8 mouse cellular contexts compared by ENCODE assay signal in the genomic region with DNA sequence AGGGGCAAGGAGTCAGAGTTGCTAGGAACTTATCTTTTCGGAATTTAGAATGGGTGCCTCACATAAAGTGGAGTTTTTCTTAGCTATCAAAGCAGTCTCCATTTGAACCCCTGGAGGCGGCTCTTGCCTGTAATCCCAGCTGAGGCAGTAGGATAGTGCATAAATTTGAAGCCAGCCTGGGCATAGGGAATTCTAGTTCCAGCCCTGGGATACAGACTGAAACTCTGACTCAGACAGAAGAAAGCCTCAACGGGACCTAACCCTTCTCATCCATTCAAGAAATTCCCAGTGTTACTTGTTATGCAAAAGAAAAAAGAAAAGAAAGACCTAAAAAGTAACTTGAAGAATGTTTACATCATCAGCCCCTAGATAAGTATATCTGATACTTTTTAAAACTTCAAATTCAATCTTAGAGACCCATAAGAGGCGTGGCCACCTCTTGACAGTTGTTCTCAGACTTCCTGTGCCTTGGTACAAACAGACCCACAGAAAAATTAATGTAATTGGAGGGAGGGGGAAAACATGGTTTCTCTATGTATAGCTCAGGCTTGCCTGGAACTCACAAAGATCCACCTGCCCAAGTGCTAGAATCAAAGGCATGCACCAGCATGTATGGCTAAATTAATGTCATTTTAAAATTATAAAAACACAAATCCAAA. TPM values are rescaled to one million over a fixed set of nuclear protein-coding genes. Genes with fewer than 3 reads are reported as not detected.
A peak's percentile ranks its signal among the peaks of the same experiment; 100 is the strongest.
DNase-seq lines count a peak whose midpoint lies in the region; ATAC-seq lines count a peak whose summit lies in the region.

No protein-coding gene starts in this region.

- DNase-seq in urinary bladder, postnatal 25 days (ENCODE audit: low spot score) = peak; percentile 5
- no peak for DNase-seq in urinary bladder, postnatal 4 days (ENCODE audit: low spot score in 2 of 2)
- DNase-seq in embryo, embryonic 9.5 days (ENCODE audit: extremely low spot score) = peak; percentile 24
- peak; percentile 4 to 14 for DNase-seq in heart, postnatal 14 days
- DNase-seq in limb, embryonic 10.5 days (ENCODE audit: low spot score) = no peak
- DNase-seq in ovary, postnatal 14 days (ENCODE audit: low spot score) = no peak
- DNase-seq in ovary, postnatal 36 days (ENCODE audit: low spot score) = no peak

- no peaks in the 10 kb centered on the region for H3K9me3 ChIP-seq in limb, embryonic 10.5 days (replicated peaks)
- H3K9me3 ChIP-seq in neural tube, embryonic 13.5 days = no peaks in the 10 kb centered on the region

- H3K4me2 ChIP-seq in neural tube, embryonic 13.5 days = peak overlapping the region; percentile 96

- WGBS in limb, embryonic 10.5 days = 25% methylated on average over 4 of the region's 4 CpGs
- 22% methylated on average over 4 of the region's 4 CpGs for WGBS in neural tube, embryonic 13.5 days

- ATAC-seq in neural tube, embryonic 13.5 days (ENCODE audit: low read depth) = no peak

- no peaks in the 10 kb centered on the region for H3K36me3 ChIP-seq in limb, embryonic 10.5 days
- no peaks in the 10 kb centered on the region for H3K36me3 ChIP-seq in neural tube, embryonic 13.5 days

- peaks cover 19% of the 10 kb centered on the region for H3K4me1 ChIP-seq in limb, embryonic 10.5 days
- H3K4me1 ChIP-seq in neural tube, embryonic 13.5 days (replicated peaks) = peaks cover 21% of the 10 kb centered on the region

- H3K4me3 ChIP-seq in limb, embryonic 10.5 days = peak overlapping the region; percentile 89
- H3K4me3 ChIP-seq in neural tube, embryonic 13.5 days = peak overlapping the region; percentile 97

- H3K9ac ChIP-seq in neural tube, embryonic 13.5 days = peak overlapping the region; percentile 95

- peak overlapping the region; percentile 89 for H3K27ac ChIP-seq in limb, embryonic 10.5 days
- peak overlapping the region; percentile 90 for H3K27ac ChIP-seq in neural tube, embryonic 13.5 days (replicated peaks)

- H3K27me3 ChIP-seq in limb, embryonic 10.5 days (ENCODE audit: low read depth, poor library complexity, severe bottlenecking) = no peaks in the 10 kb centered on the region
- no peaks in the 10 kb centered on the region for H3K27me3 ChIP-seq in neural tube, embryonic 13.5 days

- intact Hi-C loops in heart, postnatal 14 days (cut with DNase I) = no loop called here

RNA-seq across cellular contexts. Expression of gene Ublcp1, which starts 1.2 kb away (rescaled TPM):
- total RNA-seq in heart, postnatal 14 days (2021) = 10 to 100 TPM; 30.8 to 44.3 TPM
- polyA plus RNA-seq in limb, embryonic 10.5 days (2016; fragmentation: Nextera tagmentation; extraction: Ambion mirVana) = 75.3 and 84.8 TPM in 2 replicates
- polyA plus RNA-seq in neural tube, embryonic 13.5 days (2015; fragmentation: Nextera tagmentation; extraction: Ambion mirVana) = 65.7 and 74.4 TPM in 2 replicates

RNA-seq across cellular contexts. Expression of gene Rnf145, which starts 47.3 kb away (rescaled TPM):
- 10 to 100 TPM; 21.8 to 28.8 TPM for total RNA-seq in heart, postnatal 14 days (2021)
- polyA plus RNA-seq in limb, embryonic 10.5 days (2016; fragmentation: Nextera tagmentation; extraction: Ambion mirVana) = 76.7 and 89.2 TPM in 2 replicates
- polyA plus RNA-seq in neural tube, embryonic 13.5 days (2015; fragmentation: Nextera tagmentation; extraction: Ambion mirVana) = 123 and 126 TPM in 2 replicates

Comparison
In these comparisons a context has a peak if more than half of its experiments do, and no peak if none do; other contexts are left out.
1. DNase-seq: peak in urinary bladder, postnatal 25 days (single experiment), embryo, embryonic 9.5 days (single experiment) and heart, postnatal 14 days (2 of 2); none in urinary bladder, postnatal 4 days (0 of 2), limb, embryonic 10.5 days (single experiment), ovary, postnatal 14 days (single experiment) and ovary, postnatal 36 days (single experiment).